Mouse (Mus musculus): ENCODE data around the gene Gm10309.

DNA sequence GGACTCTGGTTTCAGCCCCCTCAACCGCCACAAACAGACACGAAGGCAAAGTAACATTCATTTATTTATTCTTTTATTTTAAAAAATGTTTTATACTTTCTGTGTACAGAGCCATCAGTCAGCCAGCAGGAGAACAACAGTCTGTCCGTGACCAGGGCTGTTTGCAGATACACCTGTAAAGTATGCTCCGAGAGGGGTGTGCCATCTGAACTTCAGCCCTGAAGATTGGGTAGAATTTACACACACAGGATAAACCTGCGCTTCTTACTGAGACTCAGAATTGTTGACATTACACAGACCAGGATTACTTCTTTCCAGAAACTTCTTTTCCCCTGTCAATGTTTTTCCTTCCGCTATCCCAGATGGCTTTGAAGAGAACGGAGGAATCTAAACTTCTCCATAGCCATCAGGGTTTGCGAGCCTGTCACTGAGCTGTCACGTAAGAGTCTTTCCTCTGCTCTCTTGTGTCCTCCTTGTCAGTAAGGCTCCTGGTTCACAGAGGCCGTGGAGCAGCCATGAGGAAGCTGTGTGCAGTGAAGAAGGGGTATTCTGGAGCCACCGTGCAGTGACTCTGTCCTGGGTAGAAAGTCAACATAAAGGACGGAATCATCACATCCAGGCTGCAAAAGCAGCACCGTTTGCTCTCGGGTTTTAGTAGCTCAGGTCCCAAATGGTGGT, 51.2 kb downstream of the Gm10309 start:
- TF ChIP-seq POLR2A (IDR thresholded peaks at IDR 0.05; ENCODE audit: low read depth, low read length), result no peak
- no peak for TF ChIP-seq CTCF (IDR thresholded peaks at IDR 0.05; ENCODE audit: extremely low read depth, insufficient read depth, insufficient read length, insufficient replicate concordance)

All from spleen, adult 2 months (tissue).